Comparison of ENCODE assay signal across 17 mouse cellular contexts in the genomic region with DNA sequence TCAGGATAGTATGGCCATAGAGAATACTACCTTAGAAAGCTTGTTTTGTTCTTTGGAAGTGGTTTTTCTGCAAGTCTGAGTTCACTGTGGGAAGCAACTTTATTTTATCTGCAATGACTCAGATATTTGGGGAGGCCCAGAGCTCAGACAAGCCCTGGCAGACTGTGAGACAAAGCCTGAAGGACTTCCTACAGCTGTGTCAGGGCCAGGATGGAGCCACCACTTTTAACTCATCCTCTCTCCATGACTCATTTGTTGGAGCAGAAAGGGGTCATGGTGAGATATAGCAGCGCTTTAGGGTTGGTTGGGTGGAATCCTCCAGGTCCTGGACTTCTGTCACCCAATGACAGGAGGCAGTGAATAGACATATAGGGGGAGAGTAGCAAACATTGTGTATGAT. TPM values are rescaled to one million over a fixed set of nuclear protein-coding genes. Genes with fewer than 3 reads are reported as not detected.
DNase-seq lines count a peak whose midpoint lies in the region.
"Had no signal": no experiment of that assay in that cellular context is flagged by ENCODE, and none has a peak within 500 bp of the region (broad histone marks: within the 10 kb centered on the region; RNA-seq: fewer than 3 reads in every experiment).

No protein-coding gene starts in this region.

- peak; percentile 32 to 74 for DNase-seq in adrenal gland, adult (ENCODE audit: inconsistent age in 2 of 2, low spot score in 1 of 2)
- DNase-seq in adrenal gland, postnatal 25 days = no peak
- DNase-seq in adrenal gland, adult 8-10 months = peak; percentile 56
- no peak for DNase-seq in adrenal gland, postnatal 4 days (ENCODE audit: low spot score in 2 of 2)
- peak; percentile 9 for DNase-seq in adrenal gland, postnatal 10 days
- peak; percentile 16 for DNase-seq in brain, adult 2 months (ENCODE audit: low read depth, low spot score)
- DNase-seq in right cerebral cortex, postnatal 36 days (ENCODE audit: low spot score in 2 of 2) = no peak
- DNase-seq: B cell, adult 2 months; cerebellum, adult 11 months; cerebellum, adult 18-20 months; cerebellum, adult 8-10 months; cerebellum, adult 9-11 months; cerebellum, postnatal 14 days; cerebellum, postnatal 36 days; embryo, embryonic 11 days had no signal

RNA-seq across cellular contexts. Expression of a gene that starts 12.3 kb away (rescaled TPM):
- not detected in 2 replicates for total RNA-seq in adrenal gland, postnatal 25 days (2021)
- total RNA-seq in adrenal gland, adult 8-10 months (2022) = not detected
- not detected for total RNA-seq in adrenal gland, postnatal 4 days (2021)
- total RNA-seq in adrenal gland, postnatal 10 days (2021) = not detected
- total RNA-seq: CH12.LX; common myeloid progenitor, adult 5-6 weeks had no signal

Comparison
In these comparisons a context has a peak if more than half of its experiments do, and no peak if none do; other contexts are left out.
1. DNase-seq: peak in adrenal gland, adult (2 of 2), adrenal gland, adult 8-10 months (single experiment), adrenal gland, postnatal 10 days (single experiment) and brain, adult 2 months (single experiment); none in adrenal gland, postnatal 25 days (single experiment), adrenal gland, postnatal 4 days (0 of 2) and right cerebral cortex, postnatal 36 days (0 of 2).